Mouse (Mus musculus): Measurements from ENCODE around the gene Hmgb1. TPM values are rescaled to one million over a fixed set of nuclear protein-coding genes. Genes with fewer than 3 reads are reported as not detected.
A peak's percentile ranks its signal among the peaks of the same experiment; 100 is the strongest.

Gene Hmgb1
- polyA plus RNA-seq, 1 experiment from 2014 or later, result 683 TPM

- 0 out of 2 replicates have a peak, but pooled peaks cover 3% of the 10 kb centered on the region for H3K9me3 ChIP-seq (replicated peaks)
- H3K27me3 ChIP-seq, result no peaks in the 10 kb centered on the region
- no peak overlapping the region for H3K9ac ChIP-seq
- H3K4me2 ChIP-seq, result no peak overlapping the region
- H3K4me1 ChIP-seq (replicated peaks), result 0 out of 2 replicates have a peak, but pooled peaks cover 3% of the 10 kb centered on the region
- 26% methylated on average over 10 of the region's 10 CpGs for WGBS
- no peak overlapping the region for H3K27ac ChIP-seq
- H3K36me3 ChIP-seq, result no peaks in the 10 kb centered on the region
- ATAC-seq (replicated peaks; ENCODE audit: insufficient number of reproducible peaks, insufficient read depth, low FRiP score, low read depth), result no peak
- H3K4me3 ChIP-seq, result no peak overlapping the region
Observed at GRCm38 (mm10) chr5:149037729-149038128, 146.6 kb downstream of the Hmgb1 start.

GRCm38 (mm10) chr5:149036920-149037319, 147.4 kb downstream of the Hmgb1 start:
- Histone ChIP-seq H3K36me3 (no peaks in the 10 kb centered on the region), H3K27me3 (no peaks in the 10 kb centered on the region), H3K4me2 (no peak overlapping the region), H3K4me1 (replicated peaks) (peaks cover 5% of the 10 kb centered on the region), H3K27ac (no peak overlapping the region), H3K9me3 (replicated peaks) (0 out of 2 replicates have a peak, but pooled peaks cover 3% of the 10 kb centered on the region), H3K9ac (no peak overlapping the region), H3K4me3 (no peak overlapping the region)
- 93% methylated on average over 3 of the region's 3 CpGs for WGBS
- no peak for ATAC-seq (replicated peaks; ENCODE audit: insufficient number of reproducible peaks, insufficient read depth, low FRiP score, low read depth)

- H3K27me3 ChIP-seq, result no peaks in the 10 kb centered on the region
- no peak overlapping the region for H3K4me3 ChIP-seq
- H3K9me3 ChIP-seq (replicated peaks), result no peaks in the 10 kb centered on the region
- ATAC-seq (replicated peaks; ENCODE audit: insufficient number of reproducible peaks, insufficient read depth, low FRiP score, low read depth), result no peak
- no peak overlapping the region for H3K27ac ChIP-seq
- H3K9ac ChIP-seq, result no peak overlapping the region
- no peak overlapping the region for H3K4me2 ChIP-seq
- H3K36me3 ChIP-seq, result no peaks in the 10 kb centered on the region
- WGBS, result 95% methylated on average over 4 of the region's 4 CpGs
- H3K4me1 ChIP-seq (replicated peaks), result peaks cover 14% of the 10 kb centered on the region
Observed at GRCm38 (mm10) chr5:149032438-149032837, 151.9 kb downstream of the Hmgb1 start.

GRCm38 (mm10) chr5:149031199-149031750, 153.0 kb downstream of the Hmgb1 start:
- WGBS, result under 1% methylated on average over 30 of the region's 30 CpGs
- H3K9ac ChIP-seq, result peak overlapping the region; percentile 60
- H3K4me2 ChIP-seq, result peak overlapping the region; percentile 70
- no peaks in the 10 kb centered on the region for H3K27me3 ChIP-seq
- peak overlapping the region; percentile 94 for H3K27ac ChIP-seq
- no peaks in the 10 kb centered on the region for H3K36me3 ChIP-seq
- peak overlapping the region; percentile 52 for H3K4me3 ChIP-seq
- peaks cover 14% of the 10 kb centered on the region for H3K4me1 ChIP-seq (replicated peaks)
- peak; percentile 86 for ATAC-seq (replicated peaks; ENCODE audit: insufficient number of reproducible peaks, insufficient read depth, low FRiP score, low read depth)
- H3K9me3 ChIP-seq (replicated peaks), result no peaks in the 10 kb centered on the region

- no peak overlapping the region for H3K4me2 ChIP-seq
- 78% methylated on average over 2 of the region's 2 CpGs for WGBS
Observed at GRCm38 (mm10) chr5:149030103-149030502, 154.2 kb downstream of the Hmgb1 start.

GRCm38 (mm10) chr5:149028394-149028793, 155.9 kb downstream of the Hmgb1 start:
- Histone ChIP-seq H3K9me3 (replicated peaks) (no peaks in the 10 kb centered on the region), H3K36me3 (no peaks in the 10 kb centered on the region), H3K27ac (no peak overlapping the region), H3K9ac (no peak overlapping the region), H3K4me1 (replicated peaks) (peaks cover 14% of the 10 kb centered on the region), H3K4me3 (no peak overlapping the region), H3K27me3 (no peaks in the 10 kb centered on the region), H3K4me2 (no peak overlapping the region)
- WGBS, result 30% methylated on average over 5 of the region's 5 CpGs
- no peak for ATAC-seq (replicated peaks; ENCODE audit: insufficient number of reproducible peaks, insufficient read depth, low FRiP score, low read depth)

More at GRCm38 (mm10) chr5:149030103-149030502, 154.2 kb downstream of the Hmgb1 start:
- H3K27me3 ChIP-seq, result no peaks in the 10 kb centered on the region
- no peak overlapping the region for H3K9ac ChIP-seq
- peaks cover 14% of the 10 kb centered on the region for H3K4me1 ChIP-seq (replicated peaks)
- peak; percentile 44 for ATAC-seq (replicated peaks; ENCODE audit: insufficient number of reproducible peaks, insufficient read depth, low FRiP score, low read depth)
- no peaks in the 10 kb centered on the region for H3K36me3 ChIP-seq
- no peaks in the 10 kb centered on the region for H3K9me3 ChIP-seq (replicated peaks)
- H3K27ac ChIP-seq, result peak overlapping the region; percentile 94
- H3K4me3 ChIP-seq, result no peak overlapping the region

- no peak for ATAC-seq (replicated peaks; ENCODE audit: insufficient number of reproducible peaks, insufficient read depth, low FRiP score, low read depth)
- 76% methylated on average over 8 of the region's 8 CpGs for WGBS
Observed at GRCm38 (mm10) chr5:149027389-149027788, 156.9 kb downstream of the Hmgb1 start.

GRCm38 (mm10) chr5:149021120-149021519, 163.2 kb downstream of the Hmgb1 start:
- no peak overlapping the region for H3K4me3 ChIP-seq
- no peaks in the 10 kb centered on the region for H3K27me3 ChIP-seq
- H3K9me3 ChIP-seq (replicated peaks), result no peaks in the 10 kb centered on the region
- WGBS, result 56% methylated on average over 7 of the region's 7 CpGs
- peaks cover 10% of the 10 kb centered on the region for H3K4me1 ChIP-seq (replicated peaks)
- H3K27ac ChIP-seq, result no peak overlapping the region
- no peak for ATAC-seq (replicated peaks; ENCODE audit: insufficient number of reproducible peaks, insufficient read depth, low FRiP score, low read depth)
- H3K36me3 ChIP-seq, result no peaks in the 10 kb centered on the region
- no peak overlapping the region for H3K9ac ChIP-seq
- peak overlapping the region; percentile 53; the same call in 1 of the 2 replicates for H3K4me2 ChIP-seq

More at GRCm38 (mm10) chr5:149027389-149027788, 156.9 kb downstream of the Hmgb1 start:
- H3K27me3 ChIP-seq, result no peaks in the 10 kb centered on the region
- H3K4me3 ChIP-seq, result no peak overlapping the region
- H3K27ac ChIP-seq, result no peak overlapping the region
- peaks cover 14% of the 10 kb centered on the region for H3K4me1 ChIP-seq (replicated peaks)
- H3K9ac ChIP-seq, result no peak overlapping the region
- no peaks in the 10 kb centered on the region for H3K36me3 ChIP-seq
- no peaks in the 10 kb centered on the region for H3K9me3 ChIP-seq (replicated peaks)
- H3K4me2 ChIP-seq, result no peak overlapping the region

GRCm38 (mm10) chr5:149020681-149021062, 163.6 kb downstream of the Hmgb1 start:
- H3K9me3 ChIP-seq (replicated peaks), result no peaks in the 10 kb centered on the region
- peak overlapping the region; percentile 53 for H3K4me2 ChIP-seq
- H3K27ac ChIP-seq, result no peak overlapping the region
- no peak overlapping the region for H3K9ac ChIP-seq
- no peaks in the 10 kb centered on the region for H3K36me3 ChIP-seq
- 0 out of 2 replicates have a peak overlapping the region, but pooled peaks have one; percentile 12 for H3K4me3 ChIP-seq
- 65% methylated on average over 16 of the region's 16 CpGs for WGBS
- H3K4me1 ChIP-seq (replicated peaks), result peaks cover 13% of the 10 kb centered on the region
- ATAC-seq (replicated peaks; ENCODE audit: insufficient number of reproducible peaks, insufficient read depth, low FRiP score, low read depth), result no peak
- no peaks in the 10 kb centered on the region for H3K27me3 ChIP-seq

- Histone ChIP-seq H3K36me3 (no peaks in the 10 kb centered on the region), H3K4me3 (0 out of 2 replicates have a peak overlapping the region, but pooled peaks have one; percentile 12), H3K27ac (no peak overlapping the region), H3K9ac (no peak overlapping the region), H3K9me3 (replicated peaks) (no peaks in the 10 kb centered on the region), H3K4me1 (replicated peaks) (peaks cover 15% of the 10 kb centered on the region), H3K4me2 (peak overlapping the region; percentile 53), H3K27me3 (no peaks in the 10 kb centered on the region)
- WGBS, result 38% methylated on average over 18 of the region's 18 CpGs
- no peak for ATAC-seq (replicated peaks; ENCODE audit: insufficient number of reproducible peaks, insufficient read depth, low FRiP score, low read depth)
Observed at GRCm38 (mm10) chr5:149020059-149020680, 164.1 kb downstream of the Hmgb1 start.

- H3K9ac ChIP-seq, result no peak overlapping the region
- no peaks in the 10 kb centered on the region for H3K9me3 ChIP-seq (replicated peaks)
- H3K4me3 ChIP-seq, result no peak overlapping the region
- H3K27me3 ChIP-seq, result no peaks in the 10 kb centered on the region
- no peak for ATAC-seq (replicated peaks; ENCODE audit: insufficient number of reproducible peaks, insufficient read depth, low FRiP score, low read depth)
- no peaks in the 10 kb centered on the region for H3K36me3 ChIP-seq
- WGBS, result 69% methylated on average over 3 of the region's 3 CpGs
- no peak overlapping the region for H3K4me2 ChIP-seq
- H3K27ac ChIP-seq, result no peak overlapping the region
- peaks cover 23% of the 10 kb centered on the region for H3K4me1 ChIP-seq (replicated peaks)
Observed at GRCm38 (mm10) chr5:149017666-149018415, 166.4 kb downstream of the Hmgb1 start.
